Mouse (Mus musculus) megakaryocyte-erythroid progenitor cell, adult 5-6 weeks (primary cell): ENCODE data around the gene Pkn2. TPM values are rescaled to one million over a fixed set of nuclear protein-coding genes. Genes with fewer than 3 reads are reported as not detected.
A peak's percentile ranks its signal among the peaks of the same experiment; 100 is the strongest.

Source experiments
- ATAC-seq: replicated peaks from 2 replicates; pipeline ENCODE4 v1.8.0; 2016; ENCODE audit warnings: mild to moderate bottlenecking, inconsistent platforms; ENCODE audit not compliant: severe bottlenecking, poor library complexity, low FRiP score, low TSS enrichment
- total RNA-seq, 2 experiments: library from RNA; stranded (forward) in 1 of 2; stranded (reverse) in 1 of 2; fragments of 200-1000, 215-1000 nt in 1 of 2; fragments of >200 nt in 1 of 2; fragmentation: Nextera tagmentation in 1 of 2; gene quantifications; 2 replicates each; pipeline ENCODE4 v1.2.3; 2014 to 2017

Gene Pkn2
- total RNA-seq, 2 experiments from 2014 or later: 59.7 to 78.4 TPM

- no peak for ATAC-seq
Measured at GRCm38 (mm10) chr3:142839961-142840360, 41.8 kb downstream of the Pkn2 start.

- ATAC-seq: peak; percentile 82
Measured at GRCm38 (mm10) chr3:142834761-142835160, 47.0 kb downstream of the Pkn2 start.

- no peak for ATAC-seq
Measured at GRCm38 (mm10) chr3:142834024-142834423, 47.8 kb downstream of the Pkn2 start.

GRCm38 (mm10) chr3:142832910-142833309 lies 48.9 kb downstream of the Pkn2 start:
- no peak for ATAC-seq

GRCm38 (mm10) chr3:142826449-142827146 lies 55.2 kb downstream of the Pkn2 start:
- ATAC-seq: no peak

- ATAC-seq: no peak
Measured at GRCm38 (mm10) chr3:142823606-142824005, 58.2 kb downstream of the Pkn2 start.

- ATAC-seq: no peak
Measured at GRCm38 (mm10) chr3:142817506-142817905, 64.3 kb downstream of the Pkn2 start.

- no peak for ATAC-seq
Measured at GRCm38 (mm10) chr3:142811582-142811981, 70.2 kb downstream of the Pkn2 start.

GRCm38 (mm10) chr3:142795587-142795986 lies 86.2 kb downstream of the Pkn2 start:
- peak; percentile 53; the same call in 1 of the 2 replicates for ATAC-seq

- ATAC-seq: no peak
Measured at GRCm38 (mm10) chr3:142786423-142787072, 95.3 kb downstream of the Pkn2 start.

- ATAC-seq: peak; percentile 67
Measured at GRCm38 (mm10) chr3:142777227-142777626, 104.6 kb downstream of the Pkn2 start.

GRCm38 (mm10) chr3:142773538-142774191 lies 108.1 kb downstream of the Pkn2 start:
- ATAC-seq: 0 out of 2 replicates have a peak, but pooled peaks have one; percentile 42

GRCm38 (mm10) chr3:142770518-142770917 lies 111.3 kb downstream of the Pkn2 start:
- no peak for ATAC-seq

- no peak for ATAC-seq
Measured at GRCm38 (mm10) chr3:142768498-142768897, 113.3 kb downstream of the Pkn2 start.

- no peak for ATAC-seq
Measured at GRCm38 (mm10) chr3:142765778-142766165, 116.0 kb downstream of the Pkn2 start.

GRCm38 (mm10) chr3:142764995-142765777 lies 116.6 kb downstream of the Pkn2 start, which contains the start of gene Gtf2b:
Gtf2b (plus strand) TSS chr3:142765045.
- peak; percentile 85 for ATAC-seq

GRCm38 (mm10) chr3:142760356-142760755 lies 121.4 kb downstream of the Pkn2 start:
- ATAC-seq: no peak

- no peak for ATAC-seq
Measured at GRCm38 (mm10) chr3:142758593-142758992, 123.2 kb downstream of the Pkn2 start.

- ATAC-seq: peak; percentile 97
Measured at GRCm38 (mm10) chr3:142757841-142758240, 124.0 kb downstream of the Pkn2 start.
